Mouse (Mus musculus) regulatory T cell (primary cell): ENCODE measurements at regions not wholly inside any gene's neighbourhood (a gene's known extent, or its start where the extent isn't known, plus 50 kb on each side); places are given as distances from the start of the nearest gene placed in this dataset.

Source experiments
- in situ Hi-C: fragments of 300-600 bp; cut with MboI, MseI; formaldehyde crosslinking; loops from one replicate; pipeline ENCODE4 v1.15.1; 2025; ENCODE audit warnings: high pct_unique_total_duplicates

GRCm38 (mm10) chr16:71197523-71197922, 883.8 kb downstream of the Gbe1 start:
- in situ Hi-C loops = loop anchor here (10.0 kb wide), 1 partner anchor 57 kb away; no protein-coding TSS in a partner anchor

GRCm38 (mm10) chr16:71208806-71209205, 895.1 kb downstream of the Gbe1 start:
- in situ Hi-C loops = no loop called here

GRCm38 (mm10) chr16:71224469-71224868, 910.7 kb downstream of the Gbe1 start:
- in situ Hi-C loops = no loop called here

GRCm38 (mm10) chr16:71230104-71230653, 916.4 kb downstream of the Gbe1 start:
- in situ Hi-C loops = no loop called here

- in situ Hi-C loops = no loop called here
Measured at GRCm38 (mm10) chr16:71243065-71243464, 929.3 kb downstream of the Gbe1 start.

GRCm38 (mm10) chr16:71243480-71243879, 929.7 kb downstream of the Gbe1 start:
- in situ Hi-C loops = no loop called here

- in situ Hi-C loops = no loop called here
Measured at GRCm38 (mm10) chr16:71247516-71248139, 933.9 kb downstream of the Gbe1 start.

GRCm38 (mm10) chr16:71255740-71256139, 942.0 kb downstream of the Gbe1 start:
- in situ Hi-C loops = loop anchor here (10.0 to 25.0 kb wide), 4 partner anchors 61 to 1959 kb away; no protein-coding TSS in a partner anchor

GRCm38 (mm10) chr16:71256175-71256574, 942.4 kb downstream of the Gbe1 start:
- in situ Hi-C loops = loop anchor here (10.0 to 25.0 kb wide), 4 partner anchors 61 to 1959 kb away; no protein-coding TSS in a partner anchor

GRCm38 (mm10) chr16:71267191-71267590, 953.4 kb downstream of the Gbe1 start:
- in situ Hi-C loops = loop anchor here (25.0 kb wide), 2 partner anchors 970 to 1720 kb away; no protein-coding TSS in a partner anchor
